Mouse (Mus musculus): Measurements from ENCODE around the gene Vcl. TPM values are rescaled to one million over a fixed set of nuclear protein-coding genes. Genes with fewer than 3 reads are reported as not detected.

Vcl gene
- total and polyA plus RNA-seq, 3 experiments = 2.1 to 4.6 (median 4.5) TPM

DNA sequence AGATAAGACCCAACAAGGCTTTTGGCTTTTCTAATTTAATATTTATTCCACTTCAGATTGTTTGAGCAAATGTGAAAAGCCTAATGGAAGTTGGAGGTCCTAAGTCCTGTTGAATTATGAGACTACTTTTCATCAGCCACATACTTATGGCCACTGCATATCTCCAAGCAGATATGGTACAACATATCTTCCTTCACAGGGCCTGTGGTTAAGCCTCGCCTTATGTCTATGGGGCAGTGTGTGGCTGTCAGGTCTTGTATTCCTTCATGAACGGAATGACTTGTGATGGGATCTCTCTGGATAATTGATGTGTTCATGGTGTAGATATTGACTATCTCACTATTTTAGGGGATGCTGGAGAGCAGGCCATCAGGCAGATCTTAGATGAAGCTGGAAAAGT is 66.3 kb downstream of the Vcl start:
- no peaks in the 10 kb centered on the region for H3K79me2 ChIP-seq (replicated peaks; ENCODE audit: control insufficient read depth, extremely low read depth, insufficient read depth, poor library complexity, severe bottlenecking)
- no peak overlapping the region for H3K9ac ChIP-seq (ENCODE audit: insufficient read depth, low read depth)
- no peak overlapping the region for H3K4me3 ChIP-seq (replicated peaks in 1 of 3; ENCODE audit: low read depth in 2 of 3, low read length in 2 of 3, poor library complexity in 1 of 3)
- no peak overlapping the region for H3K4me2 ChIP-seq (ENCODE audit: insufficient read depth, low read depth, poor library complexity, severe bottlenecking)
- H3K27ac ChIP-seq (ENCODE audit: insufficient read depth, low read depth) = no peak overlapping the region
- H3K27me3 ChIP-seq (replicated peaks) = no peaks in the 10 kb centered on the region
- in situ Hi-C loops (cut with MboI; ENCODE audit: low pct_ligation_motif_present, low pct_unique_long_range_greater_than_20kb, low sequenced_read_pairs) = loop anchor here (10.0 kb wide), 1 partner anchor 111 kb away; no protein-coding TSS in a partner anchor
- TF ChIP-seq EP300 (IDR thresholded peaks at IDR 0.05; ENCODE audit: low read length) (no peak), ZC3H11A (IDR thresholded peaks at IDR 0.05; ENCODE audit: low read depth, low read length) (no peak), TCF12 (IDR thresholded peaks at IDR 0.05; ENCODE audit: low read depth, low read length) (no peak), SMC3 (IDR thresholded peaks at IDR 0.05; ENCODE audit: low read depth, low read length) (no peak)
- H3K36me3 ChIP-seq (replicated peaks in 1 of 2; ENCODE audit: control insufficient read depth in 1 of 2, insufficient read depth in 1 of 2, low read length in 1 of 2) = no peaks in the 10 kb centered on the region
- dilution Hi-C loops (cut with MboI; ENCODE audit: extremely low pct_ligation_motif_present, extremely low pct_unique_long_range_greater_than_20kb, low sequenced_read_pairs) = no loop called here
- no peaks in the 10 kb centered on the region for H3K9me3 ChIP-seq (replicated peaks; ENCODE audit: low read length)
- no peaks in the 10 kb centered on the region for H3K4me1 ChIP-seq (ENCODE audit: control insufficient read depth in 1 of 2, insufficient read depth in 2 of 2)
- DNase-seq (ENCODE audit: extremely low read depth) = no peak

DNA sequence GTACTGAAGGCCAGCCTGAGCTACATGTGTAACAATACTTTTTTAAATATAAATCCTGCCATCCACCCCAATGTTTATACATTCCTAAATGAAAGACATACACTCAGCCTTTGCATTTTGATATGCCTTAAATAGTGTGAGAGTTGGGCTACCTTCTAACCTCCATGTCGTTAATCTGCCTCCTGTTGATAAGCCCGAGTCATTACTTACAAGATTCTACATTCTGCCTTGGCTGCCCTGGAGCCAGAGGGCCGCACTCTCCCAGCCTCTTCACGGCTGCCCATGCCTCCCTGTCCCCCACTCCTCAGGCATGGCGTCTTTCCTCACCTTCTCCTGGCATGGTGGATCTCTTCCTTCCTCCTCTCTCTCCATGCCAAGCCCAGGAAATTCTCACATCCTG is 67.2 kb downstream of the Vcl start:
- Histone ChIP-seq H3K4me1 (ENCODE audit: control insufficient read depth in 1 of 2, insufficient read depth in 2 of 2) (no peaks in the 10 kb centered on the region), H3K4me2 (ENCODE audit: insufficient read depth, low read depth, poor library complexity, severe bottlenecking) (no peak overlapping the region)
- in situ Hi-C loops (cut with MboI; ENCODE audit: low pct_ligation_motif_present, low pct_unique_long_range_greater_than_20kb, low sequenced_read_pairs) = loop anchor here (10.0 kb wide), 1 partner anchor 112 kb away; no protein-coding TSS in a partner anchor

DNA sequence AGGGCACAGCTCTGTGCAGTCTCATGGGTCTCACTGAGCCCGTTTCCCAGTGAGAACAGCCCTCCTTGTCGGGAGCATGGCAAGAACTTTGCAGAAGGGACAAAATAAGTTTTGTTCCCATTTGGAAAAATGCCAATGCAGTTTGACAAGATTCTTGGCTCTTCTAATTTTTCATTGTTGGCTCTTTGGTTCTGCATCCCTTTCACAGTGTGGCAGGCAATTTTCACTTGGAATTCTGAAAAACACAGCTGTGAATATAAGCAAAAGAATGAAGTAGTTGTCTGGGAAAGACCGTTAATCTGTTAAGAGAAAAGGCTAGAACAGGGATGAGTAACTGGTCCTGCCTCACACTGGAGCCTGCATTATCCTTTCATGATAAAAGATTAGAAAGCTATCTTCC is 68.3 kb downstream of the Vcl start:
- Histone ChIP-seq H3K9me3 (replicated peaks; ENCODE audit: low read length) (no peaks in the 10 kb centered on the region), H3K79me2 (replicated peaks; ENCODE audit: control insufficient read depth, extremely low read depth, insufficient read depth, poor library complexity, severe bottlenecking) (no peaks in the 10 kb centered on the region), H3K27me3 (replicated peaks) (no peaks in the 10 kb centered on the region), H3K36me3 (replicated peaks in 1 of 2; ENCODE audit: control insufficient read depth in 1 of 2, insufficient read depth in 1 of 2, low read length in 1 of 2) (peaks cover 0 to 3% of the 10 kb centered on the region in 2 experiments), H3K9ac (ENCODE audit: insufficient read depth, low read depth) (no peak overlapping the region), H3K4me1 (ENCODE audit: control insufficient read depth in 1 of 2, insufficient read depth in 2 of 2) (no peaks in the 10 kb centered on the region), H3K27ac (ENCODE audit: insufficient read depth, low read depth) (no peak overlapping the region), H3K4me3 (replicated peaks in 1 of 3; ENCODE audit: low read depth in 2 of 3, low read length in 2 of 3, poor library complexity in 1 of 3) (no peak overlapping the region), H3K4me2 (ENCODE audit: insufficient read depth, low read depth, poor library complexity, severe bottlenecking) (no peak overlapping the region)
- in situ Hi-C loops (cut with MboI; ENCODE audit: low pct_ligation_motif_present, low pct_unique_long_range_greater_than_20kb, low sequenced_read_pairs) = loop anchor here (10.0 kb wide), 1 partner anchor 113 kb away; no protein-coding TSS in a partner anchor
- no peak for TF ChIP-seq SIN3A (IDR thresholded peaks at IDR 0.05; ENCODE audit: low read length)
- no peak for TF ChIP-seq TCF12 (IDR thresholded peaks at IDR 0.05; ENCODE audit: low read depth, low read length)
- TF ChIP-seq ETS1 (conservative IDR thresholded peaks at IDR 0.05; ENCODE audit: low read depth, low read length) = no peak
- TF ChIP-seq CHD1 (IDR thresholded peaks at IDR 0.05; ENCODE audit: low read depth, low read length) = no peak
- no peak for TF ChIP-seq ZMIZ1 (IDR thresholded peaks at IDR 0.05; ENCODE audit: low read depth, low read length)
- TF ChIP-seq MXI1 (IDR thresholded peaks at IDR 0.05; ENCODE audit: low read depth, low read length) = no peak
- TF ChIP-seq MAFK (IDR thresholded peaks at IDR 0.05; ENCODE audit: insufficient replicate concordance, low read length) = no peak
- TF ChIP-seq JUN (IDR thresholded peaks at IDR 0.05; ENCODE audit: insufficient read depth, low read depth, low read length) = no peak
- no peak for TF ChIP-seq IRF4 (IDR thresholded peaks at IDR 0.05; ENCODE audit: low read depth, low read length)
- TF ChIP-seq EP300 (IDR thresholded peaks at IDR 0.05; ENCODE audit: low read length) = no peak
- no peak for TF ChIP-seq MAZ (IDR thresholded peaks at IDR 0.05; ENCODE audit: low read depth, low read length)
- no peak for TF ChIP-seq MEF2A (IDR thresholded peaks at IDR 0.05; ENCODE audit: borderline replicate concordance, low read depth, low read length)
- TF ChIP-seq ELF1 (IDR thresholded peaks at IDR 0.05; ENCODE audit: low read depth, low read length) = no peak
- no peak for TF ChIP-seq USF2 (conservative IDR thresholded peaks at IDR 0.05; ENCODE audit: low read depth, low read length)
- DNase-seq (ENCODE audit: extremely low read depth) = no peak
- dilution Hi-C loops (cut with MboI; ENCODE audit: extremely low pct_ligation_motif_present, extremely low pct_unique_long_range_greater_than_20kb, low sequenced_read_pairs) = no loop called here

More for the DNA sequence above, 67.2 kb downstream of the Vcl start:
- Histone ChIP-seq H3K27ac (ENCODE audit: insufficient read depth, low read depth) (no peak overlapping the region), H3K9ac (ENCODE audit: insufficient read depth, low read depth) (no peak overlapping the region), H3K9me3 (replicated peaks; ENCODE audit: low read length) (no peaks in the 10 kb centered on the region), H3K4me3 (replicated peaks in 1 of 3; ENCODE audit: low read depth in 2 of 3, low read length in 2 of 3, poor library complexity in 1 of 3) (no peak overlapping the region), H3K27me3 (replicated peaks) (no peaks in the 10 kb centered on the region), H3K36me3 (replicated peaks in 1 of 2; ENCODE audit: control insufficient read depth in 1 of 2, insufficient read depth in 1 of 2, low read length in 1 of 2) (peaks cover 0 to 3% of the 10 kb centered on the region in 2 experiments), H3K79me2 (replicated peaks; ENCODE audit: control insufficient read depth, extremely low read depth, insufficient read depth, poor library complexity, severe bottlenecking) (no peaks in the 10 kb centered on the region)
- dilution Hi-C loops (cut with MboI; ENCODE audit: extremely low pct_ligation_motif_present, extremely low pct_unique_long_range_greater_than_20kb, low sequenced_read_pairs) = no loop called here
- no peak for DNase-seq (ENCODE audit: extremely low read depth)
- TF ChIP-seq GABPA (IDR thresholded peaks at IDR 0.05; ENCODE audit: insufficient replicate concordance, low read depth, low read length) (no peak), USF2 (conservative IDR thresholded peaks at IDR 0.05; ENCODE audit: low read depth, low read length) (no peak), SMC3 (IDR thresholded peaks at IDR 0.05; ENCODE audit: low read depth, low read length) (no peak), POLR2AphosphoS2 (IDR thresholded peaks at IDR 0.05; ENCODE audit: low read depth, low read length) (no peak), USF1 (IDR thresholded peaks at IDR 0.05; ENCODE audit: low read depth, low read length) (no peak), MAX (IDR thresholded peaks at IDR 0.05; ENCODE audit: low read length) (no peak), KAT2A (IDR thresholded peaks at IDR 0.05; ENCODE audit: insufficient replicate concordance, low read length) (no peak), MXI1 (IDR thresholded peaks at IDR 0.05; ENCODE audit: low read depth, low read length) (no peak)

Measured in CH12.LX (cell line).